Comparison of ENCODE assay signal across 9 mouse cellular contexts in genomic region chr13:97442806-97443205, GRCm38 (mm10).
DNase-seq lines count a peak whose midpoint lies in the region; ATAC-seq and TF ChIP-seq lines count a peak whose summit lies in the region.
"Had no signal": no experiment of that assay in that cellular context is flagged by ENCODE, and none has a peak within 500 bp of the region (broad histone marks: within the 10 kb centered on the region; RNA-seq: fewer than 3 reads in every experiment).

No protein-coding gene starts in this region.

- H3K4me2 ChIP-seq in liver, embryonic 12.5 days = no peak overlapping the region; the same call in 1 of the 2 replicates
- H3K4me2 ChIP-seq in limb, embryonic 15.5 days = no peak overlapping the region

- TF ChIP-seq CTCF in E14TG2a.4 (conservative IDR thresholded peaks at IDR 0.05; ENCODE audit: low read length) = no peak

- H3K36me3 ChIP-seq in heart, embryonic 10.5 days = no peaks in the 10 kb centered on the region
- no peaks in the 10 kb centered on the region for H3K36me3 ChIP-seq in liver, embryonic 12.5 days
- no peaks in the 10 kb centered on the region for H3K36me3 ChIP-seq in E14TG2a.4 (ENCODE audit: insufficient read depth, low read length)
- H3K36me3 ChIP-seq in limb, embryonic 15.5 days = no peaks in the 10 kb centered on the region

- H3K9ac ChIP-seq in liver, embryonic 12.5 days = no peak overlapping the region
- H3K9ac ChIP-seq in limb, embryonic 15.5 days = no peak overlapping the region

- H3K9me3 ChIP-seq in heart, embryonic 10.5 days = no peaks in the 10 kb centered on the region
- H3K9me3 ChIP-seq in liver, embryonic 12.5 days (replicated peaks) = no peaks in the 10 kb centered on the region
- H3K9me3 ChIP-seq in E14TG2a.4 (ENCODE audit: low read length) = no peaks in the 10 kb centered on the region
- no peaks in the 10 kb centered on the region for H3K9me3 ChIP-seq in limb, embryonic 15.5 days

- peak overlapping the region; percentile 83 for H3K27ac ChIP-seq in heart, embryonic 10.5 days
- H3K27ac ChIP-seq in liver, embryonic 12.5 days = 0 out of 2 replicates have a peak overlapping the region, but pooled peaks have one; percentile 22
- H3K27ac ChIP-seq in limb, embryonic 15.5 days = peak overlapping the region; percentile 54; the same call in 1 of the 2 replicates

- WGBS in heart, embryonic 10.5 days = 50% methylated on average over 1 of the region's 1 CpGs
- 29% methylated on average over 1 of the region's 1 CpGs for WGBS in liver, embryonic 12.5 days (ENCODE audit: insufficient replicate concordance)
- 78% methylated on average over 1 of the region's 1 CpGs for WGBS in limb, embryonic 15.5 days

- DNase-seq in heart, embryonic 10.5 days (ENCODE audit: low spot score) = no peak
- DNase-seq in heart, postnatal 4 days = no peak
- no peak for DNase-seq in liver
- DNase-seq in urinary bladder, postnatal 36 days (ENCODE audit: low spot score in 2 of 2) = no peak
- DNase-seq in cerebellum, adult 11-12 months = no peak
- DNase-seq: cerebellum, adult 2 months had no signal

- H3K27me3 ChIP-seq in heart, embryonic 10.5 days (ENCODE audit: insufficient read depth, poor library complexity, severe bottlenecking) = no peaks in the 10 kb centered on the region
- peaks cover 22% of the 10 kb centered on the region for H3K27me3 ChIP-seq in liver, embryonic 12.5 days (replicated peaks)
- H3K27me3 ChIP-seq in E14TG2a.4 (ENCODE audit: insufficient read depth, low read length) = 0 out of 2 replicates have a peak, but pooled peaks cover 3% of the 10 kb centered on the region
- no peaks in the 10 kb centered on the region for H3K27me3 ChIP-seq in limb, embryonic 15.5 days

- H3K4me3 ChIP-seq in heart, embryonic 10.5 days = peak overlapping the region; percentile 27
- no peak overlapping the region for H3K4me3 ChIP-seq in liver, embryonic 12.5 days
- peak overlapping the region; percentile 51 for H3K4me3 ChIP-seq in E14TG2a.4 (replicated peaks; ENCODE audit: low read length)
- H3K4me3 ChIP-seq in limb, embryonic 15.5 days = no peak overlapping the region

- H3K4me1 ChIP-seq in heart, embryonic 10.5 days = peaks cover 50% of the 10 kb centered on the region
- peaks cover 38% of the 10 kb centered on the region for H3K4me1 ChIP-seq in liver, embryonic 12.5 days
- peaks cover 82% of the 10 kb centered on the region for H3K4me1 ChIP-seq in E14TG2a.4 (replicated peaks; ENCODE audit: low read depth, low read length)
- peaks cover 25% of the 10 kb centered on the region for H3K4me1 ChIP-seq in limb, embryonic 15.5 days

- no peak for ATAC-seq in liver, embryonic 12.5 days
- no peak for ATAC-seq in limb, embryonic 15.5 days (ENCODE audit: insufficient number of reproducible peaks, low FRiP score, low TSS enrichment, low read depth)

Comparison
In these comparisons a context has a peak if more than half of its experiments do, and no peak if none do; other contexts are left out.
1. H3K27ac ChIP-seq: peak in every context shown above with its lines; median percentile 83 in heart, embryonic 10.5 days; 54 in limb, embryonic 15.5 days; 22 in liver, embryonic 12.5 days.
2. H3K4me3 ChIP-seq: peak in heart, embryonic 10.5 days (single experiment) and E14TG2a.4 (single experiment); none in liver, embryonic 12.5 days (single experiment) and limb, embryonic 15.5 days (single experiment).